Mouse (Mus musculus) E14TG2a.4 (cell line): ENCODE measurements around the gene Atxn7l1.

ENCODE experiments used
- CTCF ChIP-seq: conservative IDR thresholded peaks from 2 replicates; pipeline ENCODE4 v1.5.1; 2014; ENCODE audit warnings: low read length
- POU5F1 ChIP-seq: IDR thresholded peaks from 2 replicates; pipeline ENCODE4 v1.6.1; 2014; ENCODE audit warnings: low read length, borderline replicate concordance

DNA sequence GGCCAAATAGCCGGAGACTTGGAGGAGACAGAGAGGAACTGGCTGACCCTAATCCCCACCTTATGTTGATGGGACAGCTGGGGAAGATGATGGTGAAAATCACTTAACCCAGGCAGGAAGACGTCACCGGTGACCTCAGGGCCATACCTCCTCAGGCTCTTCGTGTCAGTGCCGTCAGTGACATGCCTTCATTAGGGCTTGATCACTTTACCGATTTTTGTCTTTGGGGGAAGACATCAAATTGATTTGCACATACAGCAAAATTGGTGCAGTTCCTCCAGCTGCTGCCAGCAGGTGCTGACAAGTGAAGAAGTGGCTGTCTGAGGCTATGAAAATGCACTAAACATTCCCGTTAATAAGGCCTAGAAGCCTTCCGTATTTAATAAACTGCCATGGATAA lies 103.9 kb downstream of the Atxn7l1 start:
- TF ChIP-seq POU5F1 (no peak), CTCF (no peak)
